Mouse (Mus musculus): ENCODE data around the gene Zfp3. TPM values are rescaled to one million over a fixed set of nuclear protein-coding genes. Genes with fewer than 3 reads are reported as not detected.

Gene Zfp3
- total and polyA plus RNA-seq, 2 experiments from 2014 or later, result 4.9 to 10.8 TPM

DNA sequence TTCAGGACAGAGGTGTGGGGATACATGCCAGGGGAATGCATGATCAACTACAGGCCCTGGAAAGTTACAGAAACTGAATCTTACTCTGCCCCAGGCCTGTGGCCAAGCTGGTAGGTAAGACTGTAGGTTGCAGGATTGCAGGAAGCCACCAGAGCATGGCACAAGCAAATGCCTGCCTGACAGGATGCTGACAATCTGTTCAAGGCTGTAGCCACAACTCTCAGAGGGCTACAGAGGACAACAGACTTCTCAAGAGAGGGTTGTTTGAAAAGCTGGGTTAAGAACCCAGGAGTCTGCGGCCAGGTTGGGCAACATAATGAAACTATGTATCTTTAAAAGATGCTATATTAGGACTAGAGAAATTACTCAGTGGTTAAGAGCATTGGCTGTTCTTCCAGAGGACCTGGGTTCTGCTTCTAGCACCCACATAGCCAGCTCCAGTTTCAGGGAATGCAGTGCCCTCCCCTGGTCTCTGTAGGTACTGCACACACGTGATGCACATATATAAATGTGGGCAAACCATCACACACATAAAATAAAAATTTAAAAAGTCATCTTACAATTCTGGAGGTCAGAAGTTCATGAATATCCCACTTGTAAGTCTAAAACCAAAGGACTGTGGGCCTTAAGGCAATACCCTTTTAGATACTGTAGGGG lies 38.3 kb downstream of the Zfp3 start:
- 94% methylated on average over 2 of the region's 2 CpGs for WGBS
- H3K9ac ChIP-seq (replicated peaks; ENCODE audit: low read depth, low read length), result no peak overlapping the region
- H3K9me3 ChIP-seq (replicated peaks; ENCODE audit: control insufficient read depth, low read length), result no peaks in the 10 kb centered on the region
- ATAC-seq (ENCODE audit: insufficient read depth, low read depth), result no peak
- no peaks in the 10 kb centered on the region for H3K36me3 ChIP-seq (replicated peaks; ENCODE audit: control insufficient read depth, insufficient read depth, low read length)
- TF ChIP-seq EP300 (IDR thresholded peaks at IDR 0.05; ENCODE audit: low read depth) (no peak), CTCF (IDR thresholded peaks at IDR 0.05; ENCODE audit: low read depth) (no peak)
- H3K4me2 ChIP-seq (ENCODE audit: low read depth, low read length), result no peak overlapping the region
- no peak overlapping the region; the same call in 1 of the 2 replicates for H3K27ac ChIP-seq (ENCODE audit: low read depth)
- no peaks in the 10 kb centered on the region for H3K27me3 ChIP-seq (ENCODE audit: control insufficient read depth, insufficient read depth, low read length)
- DNase-seq (ENCODE audit: low spot score), result no peak
- H3K4me3 ChIP-seq (ENCODE audit: low read depth, low read length), result no peak overlapping the region
- no peaks in the 10 kb centered on the region for H3K4me1 ChIP-seq (ENCODE audit: control insufficient read depth, insufficient read depth)

DNA sequence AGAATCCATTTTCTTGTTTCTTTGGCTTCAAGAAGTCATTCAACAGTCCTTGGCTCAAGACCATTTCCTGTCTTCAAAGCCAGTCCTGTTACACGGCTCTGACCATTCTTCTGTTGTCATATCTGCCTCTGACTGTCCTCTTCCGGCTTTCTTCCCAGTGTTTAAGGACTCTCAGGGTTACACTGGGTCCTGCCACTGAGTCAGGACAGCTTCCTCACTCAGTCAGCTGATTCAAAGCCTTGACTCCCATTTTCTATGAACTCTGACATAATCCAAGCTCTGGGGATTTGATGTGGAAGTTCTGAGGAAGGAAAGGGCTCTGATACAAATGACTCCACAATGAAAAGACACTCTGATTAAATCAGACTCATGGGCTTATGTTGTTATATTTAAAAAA lies 38.9 kb downstream of the Zfp3 start:
- peak overlapping the region; percentile 62; the same call in 1 of the 2 replicates for H3K27ac ChIP-seq (ENCODE audit: low read depth)
- WGBS, result 42% methylated on average over 2 of the region's 2 CpGs
- ATAC-seq (ENCODE audit: insufficient read depth, low read depth), result no peak

DNA sequence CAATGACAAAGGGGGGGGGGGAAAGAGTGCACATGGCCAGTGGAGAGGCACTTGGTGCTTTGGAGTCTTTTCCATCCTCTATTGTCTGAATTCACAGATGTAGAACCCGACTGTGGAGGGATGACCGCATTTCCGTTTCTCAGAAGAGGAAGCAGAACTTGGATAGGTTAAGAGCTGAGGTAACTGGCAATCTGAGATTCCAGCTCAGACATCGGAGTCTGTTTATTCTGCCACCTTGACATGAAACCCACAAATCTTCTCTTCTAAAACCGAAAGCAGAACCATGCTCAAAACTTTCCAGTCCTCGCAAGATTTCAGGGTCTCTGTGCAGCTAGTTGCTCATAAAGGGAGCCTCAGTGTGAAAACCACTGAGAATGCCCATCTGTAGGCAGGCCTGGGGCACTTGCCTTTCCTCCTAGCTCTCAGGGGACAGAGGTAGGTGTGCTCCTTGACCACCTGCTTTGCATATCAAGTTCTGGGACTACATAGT lies 39.7 kb downstream of the Zfp3 start:
- no peak for ATAC-seq (ENCODE audit: insufficient read depth, low read depth)
- no peaks in the 10 kb centered on the region for H3K4me1 ChIP-seq (ENCODE audit: control insufficient read depth, insufficient read depth)
- H3K9ac ChIP-seq (replicated peaks; ENCODE audit: low read depth, low read length), result no peak overlapping the region
- no peak overlapping the region for H3K4me2 ChIP-seq (ENCODE audit: low read depth, low read length)
- no peaks in the 10 kb centered on the region for H3K36me3 ChIP-seq (replicated peaks; ENCODE audit: control insufficient read depth, insufficient read depth, low read length)
- H3K9me3 ChIP-seq (replicated peaks; ENCODE audit: control insufficient read depth, low read length), result no peaks in the 10 kb centered on the region
- DNase-seq (ENCODE audit: low spot score), result no peak
- H3K27me3 ChIP-seq (ENCODE audit: control insufficient read depth, insufficient read depth, low read length), result no peaks in the 10 kb centered on the region
- peak overlapping the region; percentile 67 for H3K27ac ChIP-seq (ENCODE audit: low read depth)
- TF ChIP-seq CTCF (IDR thresholded peaks at IDR 0.05; ENCODE audit: low read depth), result no peak
- TF ChIP-seq EP300 (IDR thresholded peaks at IDR 0.05; ENCODE audit: low read depth), result no peak
- WGBS, result 70% methylated on average over 6 of the region's 6 CpGs
- H3K4me3 ChIP-seq (ENCODE audit: low read depth, low read length), result no peak overlapping the region

More for the DNA sequence above, 38.9 kb downstream of the Zfp3 start:
- H3K27me3 ChIP-seq (ENCODE audit: control insufficient read depth, insufficient read depth, low read length), result no peaks in the 10 kb centered on the region
- DNase-seq (ENCODE audit: low spot score), result no peak
- TF ChIP-seq CTCF (IDR thresholded peaks at IDR 0.05; ENCODE audit: low read depth) (no peak), EP300 (IDR thresholded peaks at IDR 0.05; ENCODE audit: low read depth) (no peak)
- no peak overlapping the region for H3K4me2 ChIP-seq (ENCODE audit: low read depth, low read length)
- H3K4me3 ChIP-seq (ENCODE audit: low read depth, low read length), result no peak overlapping the region
- H3K9ac ChIP-seq (replicated peaks; ENCODE audit: low read depth, low read length), result no peak overlapping the region
- no peaks in the 10 kb centered on the region for H3K36me3 ChIP-seq (replicated peaks; ENCODE audit: control insufficient read depth, insufficient read depth, low read length)
- H3K4me1 ChIP-seq (ENCODE audit: control insufficient read depth, insufficient read depth), result no peaks in the 10 kb centered on the region
- no peaks in the 10 kb centered on the region for H3K9me3 ChIP-seq (replicated peaks; ENCODE audit: control insufficient read depth, low read length)

DNA sequence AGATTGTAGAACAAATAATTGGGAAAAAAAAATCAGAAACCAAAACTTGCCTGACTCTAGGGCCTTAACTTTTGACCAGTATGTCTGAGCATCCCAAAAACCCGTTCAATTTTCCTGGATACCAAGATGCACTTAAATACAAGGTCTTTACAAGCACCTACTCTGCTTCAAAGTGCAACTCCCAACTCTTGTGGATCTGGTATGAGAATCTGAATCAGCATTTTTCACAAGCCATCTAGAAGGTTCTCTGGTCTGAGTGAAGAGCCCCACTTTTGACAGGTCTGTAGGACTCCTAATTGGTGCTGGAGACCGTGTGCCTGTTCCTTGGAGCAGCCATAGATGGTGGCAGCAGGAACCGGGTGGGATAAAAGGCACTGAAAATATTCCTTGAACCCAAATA lies 40.4 kb downstream of the Zfp3 start:
- DNase-seq (ENCODE audit: low spot score) (no peak), ATAC-seq (ENCODE audit: insufficient read depth, low read depth) (no peak)
- no peaks in the 10 kb centered on the region for H3K36me3 ChIP-seq (replicated peaks; ENCODE audit: control insufficient read depth, insufficient read depth, low read length)
- H3K4me1 ChIP-seq (ENCODE audit: control insufficient read depth, insufficient read depth), result no peaks in the 10 kb centered on the region
- TF ChIP-seq CTCF (IDR thresholded peaks at IDR 0.05; ENCODE audit: low read depth) (no peak), EP300 (IDR thresholded peaks at IDR 0.05; ENCODE audit: low read depth) (no peak)
- no peak overlapping the region for H3K4me3 ChIP-seq (ENCODE audit: low read depth, low read length)
- 71% methylated on average over 3 of the region's 3 CpGs for WGBS
- no peaks in the 10 kb centered on the region for H3K27me3 ChIP-seq (ENCODE audit: control insufficient read depth, insufficient read depth, low read length)
- no peak overlapping the region for H3K9ac ChIP-seq (replicated peaks; ENCODE audit: low read depth, low read length)
- 0 out of 2 replicates have a peak overlapping the region, but pooled peaks have one; percentile 61 for H3K27ac ChIP-seq (ENCODE audit: low read depth)
- H3K9me3 ChIP-seq (replicated peaks; ENCODE audit: control insufficient read depth, low read length), result no peaks in the 10 kb centered on the region
- no peak overlapping the region for H3K4me2 ChIP-seq (ENCODE audit: low read depth, low read length)

DNA sequence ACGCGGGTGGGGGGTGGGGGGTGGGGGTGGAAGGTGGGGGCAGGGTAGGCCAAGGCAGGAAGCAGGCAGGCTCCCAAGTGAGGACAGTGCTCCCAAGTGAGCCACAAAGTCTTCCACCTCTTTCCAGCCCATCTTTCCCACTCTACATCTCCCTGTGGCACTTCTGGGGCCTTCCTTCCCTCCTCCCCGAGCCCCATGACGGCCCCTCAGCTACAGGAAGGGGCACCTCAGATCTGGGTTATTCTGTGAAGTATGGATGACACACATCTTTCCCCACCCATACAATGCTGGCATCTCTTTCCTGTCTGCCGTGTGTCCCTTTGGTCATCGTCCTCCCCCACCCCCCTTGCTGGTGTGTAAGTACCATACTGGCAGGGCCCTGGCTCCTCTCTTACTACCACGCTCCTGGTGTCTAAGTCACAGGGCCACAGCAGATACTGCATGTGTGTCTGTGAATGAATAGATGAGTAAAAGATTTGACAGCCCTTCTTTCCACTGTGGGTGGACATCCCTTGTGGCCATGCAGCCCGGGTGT lies 41.7 kb downstream of the Zfp3 start:
- no peak for ATAC-seq (ENCODE audit: insufficient read depth, low read depth)
- 65% methylated on average over 8 of the region's 8 CpGs for WGBS
- TF ChIP-seq CTCF (IDR thresholded peaks at IDR 0.05; ENCODE audit: low read depth), result no peak
- TF ChIP-seq EP300 (IDR thresholded peaks at IDR 0.05; ENCODE audit: low read depth), result no peak
- no peaks in the 10 kb centered on the region for H3K27me3 ChIP-seq (ENCODE audit: control insufficient read depth, insufficient read depth, low read length)
- no peak overlapping the region for H3K9ac ChIP-seq (replicated peaks; ENCODE audit: low read depth, low read length)
- DNase-seq (ENCODE audit: low spot score), result no peak
- peak overlapping the region; percentile 3; the same call in 1 of the 2 replicates for H3K4me2 ChIP-seq (ENCODE audit: low read depth, low read length)
- H3K36me3 ChIP-seq (replicated peaks; ENCODE audit: control insufficient read depth, insufficient read depth, low read length), result no peaks in the 10 kb centered on the region
- peak overlapping the region; percentile 61 for H3K27ac ChIP-seq (ENCODE audit: low read depth)
- no peak overlapping the region for H3K4me3 ChIP-seq (ENCODE audit: low read depth, low read length)
- H3K9me3 ChIP-seq (replicated peaks; ENCODE audit: control insufficient read depth, low read length), result no peaks in the 10 kb centered on the region
- no peaks in the 10 kb centered on the region for H3K4me1 ChIP-seq (ENCODE audit: control insufficient read depth, insufficient read depth)
